Comparison of ENCODE assay signal across 9 mouse cellular contexts in genomic region chr16:49500818-49501217, GRCm38 (mm10).
A peak's percentile ranks its signal among the peaks of the same experiment; 100 is the strongest.
DNase-seq lines count a peak whose midpoint lies in the region; ATAC-seq and TF ChIP-seq lines count a peak whose summit lies in the region.
"Had no signal": no experiment of that assay in that cellular context is flagged by ENCODE, and none has a peak within 500 bp of the region (broad histone marks: within the 10 kb centered on the region; RNA-seq: fewer than 3 reads in every experiment).

No protein-coding gene starts in this region.

- H3K36me3 ChIP-seq in MEL (ENCODE audit: control insufficient read depth in 1 of 2, insufficient read depth in 2 of 2, low read length in 2 of 2), result peaks cover 0 to 2% of the 10 kb centered on the region in 2 experiments; a peak in 2 of 4 replicates
- no peaks in the 10 kb centered on the region for H3K36me3 ChIP-seq in neural tube, embryonic 12.5 days

- H3K79me2 ChIP-seq in MEL (ENCODE audit: control insufficient read depth, insufficient read depth, low read length, poor library complexity), result no peaks in the 10 kb centered on the region

- ATAC-seq in neural tube, embryonic 12.5 days (ENCODE audit: low FRiP score, low read depth), result peak; percentile 69

- no peak overlapping the region for H3K4me2 ChIP-seq in neural tube, embryonic 12.5 days (replicated peaks)

- no peak overlapping the region for H3K9ac ChIP-seq in MEL (ENCODE audit: control insufficient read depth, low read depth, low read length, poor library complexity, severe bottlenecking)
- no peak overlapping the region for H3K9ac ChIP-seq in neural tube, embryonic 12.5 days

- no peaks in the 10 kb centered on the region; a peak in 2 of 4 replicates for H3K4me1 ChIP-seq in MEL (ENCODE audit: control insufficient read depth in 1 of 2, insufficient read depth in 2 of 2, low read length in 2 of 2)
- H3K4me1 ChIP-seq in neural tube, embryonic 12.5 days, result no peaks in the 10 kb centered on the region

- intact Hi-C loops in left cerebral cortex, postnatal 25 days (cut with DNase I), result loop anchor here (5.0 kb wide), 4 partner anchors 136 to 536 kb away; no protein-coding TSS in a partner anchor
- intact Hi-C loops in left cerebral cortex, postnatal 36 days (cut with DNase I), result loop anchor here (5.0 to 10.0 kb wide), 3 partner anchors 224 to 544 kb away; no protein-coding TSS in a partner anchor
- intact Hi-C loops in heart, postnatal 10 days (cut with DNase I), result loop anchor here (5.0 to 10.0 kb wide), 3 partner anchors 356 to 744 kb away; no protein-coding TSS in a partner anchor

- no peaks in the 10 kb centered on the region for H3K9me3 ChIP-seq in MEL (replicated peaks; ENCODE audit: insufficient read depth, low read length)
- no peaks in the 10 kb centered on the region for H3K9me3 ChIP-seq in neural tube, embryonic 12.5 days

- no peak for TF ChIP-seq EP300 in MEL (IDR thresholded peaks at IDR 0.05; ENCODE audit: low read depth in 1 of 2, low read length in 2 of 2)

- no peak overlapping the region for H3K27ac ChIP-seq in MEL (ENCODE audit: control insufficient read depth, low read depth, low read length)
- H3K27ac ChIP-seq in neural tube, embryonic 12.5 days, result no peak overlapping the region

- TF ChIP-seq POLR2A in MEL (IDR thresholded peaks at IDR 0.05; ENCODE audit: control insufficient read depth in 1 of 2, insufficient read depth in 1 of 2, low read depth in 1 of 2, low read length in 2 of 2, poor library complexity in 1 of 2), result no peak

- peak; percentile 50 to 87 (median 85) for TF ChIP-seq CTCF in MEL (IDR thresholded peaks at IDR 0.05 in 2 of 3, conservative IDR thresholded peaks at IDR 0.05 in 1 of 3; ENCODE audit: control insufficient read depth in 1 of 3, insufficient read depth in 1 of 3, low read depth in 2 of 3, low read length in 3 of 3, poor library complexity in 1 of 3, severe bottlenecking in 1 of 3)

- 40% methylated on average over 4 of the region's 4 CpGs for WGBS in neural tube, embryonic 12.5 days

- peak; percentile 40 to 62 for DNase-seq in left cerebral cortex, postnatal 25 days (ENCODE audit: low spot score in 2 of 2)
- no peak for DNase-seq in left cerebral cortex, postnatal 36 days (ENCODE audit: low spot score in 2 of 2)
- DNase-seq in MEL (ENCODE audit: low read depth, low spot score), result peak; percentile 71
- peak; percentile 29 for DNase-seq in cerebellum, adult 9-11 months
- peak; percentile 49 to 63 for DNase-seq in heart, postnatal 10 days
- DNase-seq in layer of hippocampus, postnatal 10 days (ENCODE audit: low spot score in 2 of 2), result peak; percentile 26 to 33
- no peak for DNase-seq in urinary bladder, postnatal 4 days (ENCODE audit: low spot score in 2 of 2)

- no peaks in the 10 kb centered on the region; a peak in 1 of 4 replicates for H3K27me3 ChIP-seq in MEL (ENCODE audit: control insufficient read depth in 1 of 2, insufficient read depth in 2 of 2, low read length in 2 of 2)
- no peaks in the 10 kb centered on the region for H3K27me3 ChIP-seq in neural tube, embryonic 12.5 days (replicated peaks)
- H3K27me3 ChIP-seq: megakaryocyte, embryonic 14.5 days had no signal

- peak; percentile 89 for TF ChIP-seq RAD21 in MEL (IDR thresholded peaks at IDR 0.05; ENCODE audit: low read depth, low read length)

- no peak overlapping the region for H3K4me3 ChIP-seq in MEL (ENCODE audit: control insufficient read depth in 1 of 2, insufficient read depth in 1 of 2, low read depth in 2 of 2, low read length in 2 of 2)
- no peak overlapping the region for H3K4me3 ChIP-seq in neural tube, embryonic 12.5 days
- H3K4me3 ChIP-seq: megakaryocyte, embryonic 14.5 days had no signal

TF ChIP-seq in MEL, 35 proteins besides CTCF, POLR2A, EP300 and RAD21:
- peak; percentile 90 for TF ChIP-seq SMC3 (IDR thresholded peaks at IDR 0.05; ENCODE audit: low read depth, low read length)
- TF ChIP-seq USF1 (IDR thresholded peaks at IDR 0.05; ENCODE audit: low read depth, low read length), result no peak
- peak; percentile 84 for TF ChIP-seq ZC3H11A (IDR thresholded peaks at IDR 0.05; ENCODE audit: low read depth, low read length)

Comparison
In these comparisons a context has a peak if more than half of its experiments do, and no peak if none do; other contexts are left out.
1. DNase-seq: peak in left cerebral cortex, postnatal 25 days (2 of 2), MEL (single experiment), cerebellum, adult 9-11 months (single experiment), heart, postnatal 10 days (2 of 2) and layer of hippocampus, postnatal 10 days (2 of 2); none in left cerebral cortex, postnatal 36 days (0 of 2) and urinary bladder, postnatal 4 days (0 of 2).